Mouse (Mus musculus) G1E (cell line): ENCODE measurements at regions not wholly inside any gene's neighbourhood (a gene's known extent, or its start where the extent isn't known, plus 50 kb on each side); places are given as distances from the start of the nearest gene placed in this dataset.

ENCODE experiments used
- CTCF ChIP-seq: IDR thresholded peaks from 2 replicates; pipeline ENCODE4 v1.5.1; 2012; ENCODE audit warnings: low read depth, low read length, inconsistent platforms, mixed read lengths
- GATA1 ChIP-seq: IDR thresholded peaks from 2 replicates; pipeline ENCODE4 v1.6.1; 2012; ENCODE audit warnings: borderline replicate concordance, low read length, inconsistent platforms, mixed read lengths
- GATA2 ChIP-seq: IDR thresholded peaks from 2 replicates; pipeline ENCODE4 v1.6.1; 2012; ENCODE audit warnings: low read depth, low read length, inconsistent platforms, borderline replicate concordance
- POLR2AphosphoS5 ChIP-seq: IDR thresholded peaks from 2 replicates; pipeline ENCODE4 v1.6.1; 2012; ENCODE audit warnings: low read depth, low read length, inconsistent platforms; ENCODE audit not compliant: insufficient replicate concordance
- TAL1 ChIP-seq: conservative IDR thresholded peaks from 2 replicates; pipeline ENCODE4 v1.6.1; 2012; ENCODE audit warnings: low read depth, low read length, inconsistent platforms, mixed read lengths

DNA sequence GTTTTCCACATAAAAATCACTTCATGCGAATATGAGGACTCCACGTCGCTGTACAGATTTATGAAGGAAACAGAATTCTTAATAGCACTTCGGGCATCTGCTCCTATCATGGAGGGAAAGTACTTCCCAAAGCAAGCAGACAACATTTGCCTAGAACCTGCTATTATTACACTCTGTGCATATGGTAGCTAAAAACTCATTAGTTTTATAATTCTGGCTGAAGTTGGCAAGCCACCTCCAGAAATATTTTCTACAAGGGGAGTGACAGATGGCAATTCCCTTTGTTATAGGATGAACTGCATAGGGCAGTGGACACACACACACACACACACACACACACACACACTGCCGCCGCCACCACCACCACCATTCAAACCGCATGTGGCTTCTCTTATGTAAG is 61.3 kb upstream of the Tlk1 start:
- TF ChIP-seq CTCF (no peak), POLR2AphosphoS5 (no peak), GATA2 (no peak), GATA1 (no peak), TAL1 (no peak)
